Mouse (Mus musculus) lung, postnatal 0 days (tissue): ENCODE measurements around the gene Tekt5.

ENCODE experiments used
- CTCF ChIP-seq: IDR thresholded peaks from 2 replicates; pipeline ENCODE4 v1.5.1; 2016; ENCODE audit warnings: antibody characterized with exemption, mild to moderate bottlenecking
- EP300 ChIP-seq: IDR thresholded peaks from 2 replicates; pipeline ENCODE4 v1.6.1; 2016; ENCODE audit warnings: antibody characterized with exemption, mild to moderate bottlenecking, control low read depth

GRCm38 (mm10) chr16:10441328-10441727 lies 46.0 kb upstream of the Tekt5 start:
- TF ChIP-seq CTCF (no peak), EP300 (no peak)
